Mouse (Mus musculus) bone marrow macrophage, adult 2 months (primary cell): Measurements from ENCODE around the gene Traf1.

ENCODE experiments used
- CTCF ChIP-seq: IDR thresholded peaks from 2 replicates; pipeline ENCODE4 v1.5.1; 2012; ENCODE audit warnings: low read depth, mild to moderate bottlenecking, low read length, moderate library complexity
- POLR2A ChIP-seq: IDR thresholded peaks from 2 replicates; pipeline ENCODE4 v1.6.1; 2012; ENCODE audit warnings: mild to moderate bottlenecking, low read depth, low read length, borderline replicate concordance

DNA sequence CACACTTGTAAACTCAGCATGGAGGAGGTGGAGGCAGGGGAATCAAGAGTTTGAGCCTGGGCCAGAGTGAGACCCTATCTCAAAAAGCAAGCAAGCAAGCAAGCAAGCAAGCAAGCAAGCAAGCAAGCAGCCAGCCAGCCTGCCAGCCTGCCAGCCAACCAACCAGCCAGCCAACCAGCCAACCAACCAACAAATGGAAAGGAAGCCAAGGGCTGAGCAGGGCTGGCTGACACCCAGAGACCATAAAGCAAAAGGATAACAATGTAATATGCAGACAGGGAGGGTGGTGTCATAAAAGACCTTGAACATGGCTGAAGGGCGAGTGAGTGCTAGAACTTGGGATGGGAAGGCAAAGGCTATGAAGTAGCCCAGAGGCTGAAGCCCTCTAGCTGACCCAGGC lies 61.2 kb downstream of the Traf1 start:
- TF ChIP-seq CTCF (no peak), POLR2A (no peak)
